Mouse (Mus musculus) embryonic stem cell, embryonic (primary cell): ENCODE measurements around the gene Slc11a2.
"Not testable (repeated sequence)": the region's sequence is repeated elsewhere in the genome, so short reads cannot be mapped to it uniquely, and the experiment has no call there.

Experiments used
- CTCF ChIA-PET, 4 experiments: fragments of 300-600 bp in 2 of 4; fragments of 350-600 bp in 2 of 4; sonication (Branson Sonifier 250); formaldehyde crosslinking; loops; one replicate each; lab custom pipeline; 2022; ENCODE audit warnings: inconsistent platforms in 2 of 4; lab: Charles Lee
- POLR2A ChIA-PET, 4 experiments: fragments of 300-600 bp in 2 of 4; fragments of 350-600 bp in 2 of 4; sonication (Branson Sonifier 250); formaldehyde crosslinking; loops; one replicate each; lab custom pipeline; 2022; ENCODE audit warnings: antibody characterized with exemption in 4 of 4, inconsistent platforms in 1 of 4; lab: Charles Lee

Slc11a2 gene

DNA sequence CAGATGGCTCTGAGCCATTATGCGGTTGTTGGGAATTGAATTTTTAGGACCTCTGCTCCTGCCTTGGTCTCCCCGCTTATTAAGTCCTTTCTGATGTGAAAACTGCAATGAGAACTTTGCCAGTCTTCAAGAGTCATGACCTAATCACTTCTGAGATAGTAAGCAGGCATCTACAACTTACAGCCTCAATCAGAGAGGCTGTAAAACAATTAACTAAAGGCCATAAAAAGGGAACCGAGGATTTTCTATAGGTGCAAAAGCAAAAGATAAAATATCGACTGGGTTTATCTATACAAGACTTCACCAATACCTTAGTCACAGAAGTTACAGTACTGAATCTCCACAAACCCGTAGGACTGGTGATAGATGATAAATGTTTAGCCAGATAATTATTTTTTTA is 69.0 kb downstream of the Slc11a2 start:
- POLR2A ChIA-PET = interaction anchor here in 1 of 4 experiments (1.0 kb wide), 1 partner anchor 177 kb away, joined by 3 read pairs; no protein-coding TSS in a partner anchor
- CTCF ChIA-PET = interaction anchor here in 2 of 4 experiments (0.6 to 1.4 kb wide), 2 partner anchors 19 to 1749 kb away, joined by 3 to 6 read pairs; no protein-coding TSS in a partner anchor

GRCm38 (mm10) chr15:100353399-100353798 is 71.5 kb downstream of the Slc11a2 start:
- POLR2A ChIA-PET = not testable (repeated sequence)
- CTCF ChIA-PET = interaction anchor here in 2 of 4 experiments (0.6 to 0.7 kb wide), 2 partner anchors 115 to 446 kb away, joined by 5 to 8 read pairs; no protein-coding TSS in a partner anchor

DNA sequence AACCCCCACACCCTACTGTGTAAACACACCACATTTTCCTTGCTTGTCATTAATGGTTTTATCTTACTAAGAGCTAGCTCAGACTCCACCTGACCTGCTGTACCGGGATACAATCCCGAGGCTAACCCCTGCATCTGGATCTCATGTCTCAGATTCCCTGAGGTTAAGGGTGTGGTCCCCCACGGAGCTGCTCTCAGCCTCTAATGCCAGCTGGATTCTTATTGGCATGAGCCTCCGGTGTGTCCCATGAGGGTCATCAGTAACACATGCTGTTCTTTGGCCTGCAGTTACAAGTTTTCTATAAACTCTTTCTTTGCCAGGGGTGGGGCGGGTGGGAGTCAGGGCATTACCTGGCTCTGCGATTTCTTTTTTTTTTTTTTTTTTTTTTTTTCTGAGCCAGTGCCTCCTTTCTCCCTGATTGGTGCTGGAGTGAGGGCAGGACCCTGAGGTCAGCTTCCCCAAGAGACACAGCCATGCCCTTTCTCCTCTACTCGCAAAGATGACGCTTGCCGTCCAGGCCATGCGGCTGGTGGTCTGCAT is 72.1 kb downstream of the Slc11a2 start, which contains the start of the genes Methig1 and Mettl7a2:
Methig1 (plus strand) TSS at position 439 of the 540 bp plus-strand sequence.
Mettl7a2 (plus strand) TSS at position 490 of the 540 bp plus-strand sequence.
- POLR2A ChIA-PET = interaction anchor here in 1 of 4 experiments (0.6 kb wide), 1 partner anchor 97 kb away, joined by 3 read pairs; no protein-coding TSS in a partner anchor
- CTCF ChIA-PET = interaction anchor here (0.6 to 1.5 kb wide), 5 partner anchors 19 to 446 kb away, joined by 3 to 8 read pairs (median 5); no protein-coding TSS in a partner anchor

- ChIA-PET CTCF (interaction anchor here in 1 of 4 experiments (1.5 kb wide), 1 partner anchor 17 kb away, joined by 6 read pairs; no protein-coding TSS in a partner anchor), POLR2A (interaction anchor here in 1 of 4 experiments (1.5 to 1.6 kb wide), 2 partner anchors 12 to 24 kb away, joined by 4 read pairs; partner anchors contain the start of gene Higd1c)
Observed at GRCm38 (mm10) chr15:100351501-100352060, 73.3 kb downstream of the Slc11a2 start.

- ChIA-PET POLR2A (interaction anchor here (0.6 to 1.4 kb wide), 6 partner anchors 15 to 933 kb away, joined by 3 to 5 read pairs (median 3); no protein-coding TSS in a partner anchor), CTCF (interaction anchor here in 2 of 4 experiments (0.9 kb wide), 2 partner anchors 21 kb away, joined by 3 to 6 read pairs; no protein-coding TSS in a partner anchor)
Observed at GRCm38 (mm10) chr15:100349496-100349895, 75.4 kb downstream of the Slc11a2 start.

DNA sequence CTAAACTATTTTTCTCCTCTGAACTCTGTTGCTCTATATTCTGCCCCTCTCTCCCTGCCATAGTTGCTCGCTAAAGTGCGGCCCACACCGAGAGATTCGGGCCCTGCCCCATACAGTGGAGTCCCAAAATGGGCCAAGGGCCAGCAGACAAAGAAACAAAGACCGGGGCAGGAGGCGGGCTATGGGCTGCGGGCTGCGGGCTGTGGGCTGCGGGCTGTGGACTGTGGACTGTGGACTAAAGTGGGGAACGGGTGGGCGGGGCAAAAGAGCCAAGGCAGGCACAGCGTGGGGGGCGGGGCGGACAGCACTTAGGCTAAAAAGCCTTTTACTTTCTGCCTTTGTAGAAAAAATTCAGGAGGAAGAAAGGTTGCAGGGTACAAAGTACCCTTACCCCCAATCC is 78.1 kb downstream of the Slc11a2 start:
- ChIA-PET POLR2A (interaction anchor here in 3 of 4 experiments (0.6 to 1.2 kb wide), 7 partner anchors 12 to 361 kb away, joined by 3 to 5 read pairs (median 3); partner anchors contain the start of gene Mettl7a3 (in 1 of the 3)), CTCF (interaction anchor here in 3 of 4 experiments (0.6 to 1.0 kb wide), 5 partner anchors 18 to 661 kb away, joined by 3 to 28 read pairs (median 7); no protein-coding TSS in a partner anchor)

- CTCF ChIA-PET = no interaction called here
Observed at GRCm38 (mm10) chr15:100345484-100345883, 79.4 kb downstream of the Slc11a2 start.

DNA sequence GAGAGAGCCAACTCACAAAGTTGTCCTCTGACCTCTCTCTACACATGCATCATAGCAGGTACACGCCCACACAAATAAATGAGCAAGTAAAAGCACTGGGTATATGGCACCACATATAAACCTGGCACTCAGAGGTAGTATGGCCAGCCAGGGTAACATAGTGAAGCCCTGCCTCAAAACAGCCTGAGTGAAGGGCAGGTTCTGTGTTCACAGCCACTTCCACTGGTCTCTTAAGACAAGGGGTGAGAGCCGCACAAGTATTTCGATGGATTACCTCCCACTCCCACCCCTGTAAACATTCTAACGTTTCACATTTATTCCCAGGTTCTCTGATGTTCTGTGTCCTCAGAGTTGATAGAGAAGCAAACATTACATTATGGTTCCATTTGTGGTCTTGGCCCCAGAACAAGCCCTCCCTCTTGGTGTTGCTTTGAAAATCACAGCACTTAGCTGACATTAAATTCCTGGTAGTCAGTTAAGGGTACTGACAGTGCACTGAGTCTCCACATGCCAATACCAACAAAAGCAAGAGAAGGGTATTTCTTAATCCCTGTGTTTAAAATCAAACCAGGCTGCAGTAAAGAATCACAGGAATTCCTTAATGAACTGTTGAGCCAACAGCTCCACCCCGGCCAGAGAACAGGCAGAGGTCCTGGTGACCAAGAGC is 83.4 kb downstream of the Slc11a2 start:
- POLR2A ChIA-PET = interaction anchor here in 2 of 4 experiments (0.7 kb wide), 2 partner anchors 18 to 681 kb away, joined by 3 read pairs; no protein-coding TSS in a partner anchor
- CTCF ChIA-PET = interaction anchor here in 1 of 4 experiments (0.7 to 0.9 kb wide), 2 partner anchors 21 to 23 kb away, joined by 3 to 4 read pairs; no protein-coding TSS in a partner anchor

More at GRCm38 (mm10) chr15:100345484-100345883, 79.4 kb downstream of the Slc11a2 start:
- POLR2A ChIA-PET = no interaction called here
